Mouse (Mus musculus): ENCODE measurements around the gene Chchd3. TPM values are rescaled to one million over a fixed set of nuclear protein-coding genes. Genes with fewer than 3 reads are reported as not detected.

Chchd3 gene
- polyA plus RNA-seq, 1 experiment from 2014 or later: 106 TPM

DNA sequence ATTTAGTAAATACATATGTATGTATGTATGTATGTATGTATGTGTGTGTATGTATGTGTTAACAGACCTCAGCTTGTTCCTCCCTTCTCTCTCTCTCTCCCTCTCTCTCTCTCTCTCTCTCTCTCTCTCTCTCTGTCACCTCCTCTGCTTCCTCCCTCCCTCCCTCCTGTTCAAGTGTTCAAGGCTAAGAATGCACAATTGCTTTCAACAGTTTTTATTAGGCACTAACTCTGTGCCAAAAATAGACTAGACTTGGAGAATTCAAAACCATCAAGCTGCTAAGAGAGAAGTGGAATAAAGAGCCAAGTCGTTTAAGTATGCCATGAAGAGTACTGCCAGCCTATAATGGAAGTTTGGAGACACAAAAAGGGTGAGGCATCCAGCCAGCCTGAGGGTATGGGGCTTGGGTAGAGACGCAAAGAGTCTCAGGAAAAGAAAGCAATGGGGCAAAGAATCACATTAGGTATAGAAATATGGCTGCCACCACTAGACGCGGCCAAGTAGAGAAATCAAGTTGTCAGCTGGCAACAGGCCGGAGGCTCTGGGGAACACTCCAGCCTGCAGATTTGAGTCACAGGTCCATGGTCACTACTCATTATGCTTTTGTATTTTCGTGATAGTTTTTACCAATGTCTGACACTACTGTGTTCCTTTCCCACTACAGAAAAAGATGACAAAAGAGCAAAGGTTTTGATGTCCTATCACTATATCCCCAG lies 10.2 kb downstream of the Chchd3 start:
- Histone ChIP-seq H3K4me3 (no peak overlapping the region), H3K4me2 (no peak overlapping the region), H3K9ac (no peak overlapping the region), H3K4me1 (no peaks in the 10 kb centered on the region), H3K9me3 (no peaks in the 10 kb centered on the region), H3K27me3 (replicated peaks) (no peaks in the 10 kb centered on the region), H3K27ac (no peak overlapping the region), H3K36me3 (replicated peaks) (peaks cover 3% of the 10 kb centered on the region; the same call in 1 of the 2 replicates)
- 83% methylated on average over 6 of the region's 6 CpGs for WGBS
- ATAC-seq (replicated peaks): no peak

DNA sequence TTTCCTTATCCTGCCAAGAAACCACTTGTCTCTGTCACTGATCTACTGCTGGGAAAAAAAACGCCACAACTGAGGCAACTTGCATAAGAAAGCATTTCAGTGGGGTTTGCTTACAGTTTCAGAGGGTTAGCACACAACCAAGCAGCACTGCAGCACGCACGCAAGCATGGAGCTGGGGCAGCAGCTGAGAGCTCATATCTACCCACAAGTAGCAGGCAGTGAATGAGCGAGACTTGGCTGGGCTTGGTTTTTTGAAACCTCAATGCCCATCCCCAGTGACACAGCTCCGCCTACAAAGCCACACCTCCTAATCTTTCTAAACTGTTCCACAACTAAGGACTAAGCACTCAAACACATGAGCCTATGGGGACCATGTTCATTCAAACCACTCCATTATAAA lies 16.6 kb downstream of the Chchd3 start:
- no peaks in the 10 kb centered on the region for H3K9me3 ChIP-seq
- H3K4me1 ChIP-seq: no peaks in the 10 kb centered on the region
- H3K36me3 ChIP-seq (replicated peaks): peaks cover 12% of the 10 kb centered on the region; the same call in 1 of the 2 replicates
- H3K27me3 ChIP-seq (replicated peaks): no peaks in the 10 kb centered on the region
- WGBS: 92% methylated on average over 5 of the region's 5 CpGs
- no peak for ATAC-seq (replicated peaks)
- H3K9ac ChIP-seq: no peak overlapping the region
- H3K4me2 ChIP-seq: no peak overlapping the region
- H3K4me3 ChIP-seq: no peak overlapping the region
- H3K27ac ChIP-seq: no peak overlapping the region

DNA sequence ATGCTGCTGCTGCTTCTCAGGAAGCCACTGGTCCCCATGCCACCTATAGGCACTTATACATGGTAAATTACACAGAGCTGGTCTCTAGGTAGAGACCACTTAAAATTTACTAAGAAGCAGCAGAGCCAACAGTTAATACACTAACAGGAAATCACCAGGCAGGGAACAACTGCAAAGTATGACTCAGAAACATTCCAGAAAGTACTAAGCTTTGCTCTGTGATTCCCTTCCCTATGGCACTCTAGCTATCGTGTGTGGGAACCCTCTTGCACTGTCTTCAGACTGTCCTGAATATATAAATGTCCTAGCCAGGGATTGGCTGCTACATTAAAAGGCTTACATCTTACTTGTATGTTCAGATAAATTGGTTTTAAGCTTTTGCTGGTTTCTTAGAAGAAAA lies 17.2 kb downstream of the Chchd3 start:
- no peak overlapping the region for H3K4me2 ChIP-seq
- no peaks in the 10 kb centered on the region for H3K9me3 ChIP-seq
- H3K36me3 ChIP-seq (replicated peaks): peaks cover 12% of the 10 kb centered on the region; the same call in 1 of the 2 replicates
- H3K4me3 ChIP-seq: no peak overlapping the region
- no peak overlapping the region for H3K27ac ChIP-seq
- H3K27me3 ChIP-seq (replicated peaks): no peaks in the 10 kb centered on the region
- ATAC-seq (replicated peaks): no peak
- WGBS: 91% methylated on average over 1 of the region's 1 CpGs
- no peak overlapping the region for H3K9ac ChIP-seq
- H3K4me1 ChIP-seq: no peaks in the 10 kb centered on the region

DNA sequence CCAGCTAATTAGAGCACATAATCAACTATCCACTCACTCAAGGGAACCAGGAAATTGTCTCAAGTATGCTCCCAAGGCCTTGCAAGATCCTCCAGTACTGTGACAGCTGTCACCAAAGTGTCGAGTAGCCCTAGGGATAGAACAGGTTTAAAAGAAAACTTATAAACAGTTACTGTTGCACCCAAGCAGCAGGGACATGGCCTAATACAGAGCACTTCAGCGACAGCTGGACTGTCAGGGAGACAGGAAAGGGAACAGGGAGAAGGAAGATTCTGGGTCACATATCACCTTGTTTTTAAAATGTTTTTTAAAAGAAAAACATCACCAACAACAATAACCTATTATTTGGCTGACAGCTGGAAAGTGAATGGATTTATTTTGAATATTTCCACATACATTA lies 18.1 kb downstream of the Chchd3 start:
- WGBS: 83% methylated on average over 2 of the region's 2 CpGs
- H3K27ac ChIP-seq: no peak overlapping the region
- no peak overlapping the region for H3K4me3 ChIP-seq

DNA sequence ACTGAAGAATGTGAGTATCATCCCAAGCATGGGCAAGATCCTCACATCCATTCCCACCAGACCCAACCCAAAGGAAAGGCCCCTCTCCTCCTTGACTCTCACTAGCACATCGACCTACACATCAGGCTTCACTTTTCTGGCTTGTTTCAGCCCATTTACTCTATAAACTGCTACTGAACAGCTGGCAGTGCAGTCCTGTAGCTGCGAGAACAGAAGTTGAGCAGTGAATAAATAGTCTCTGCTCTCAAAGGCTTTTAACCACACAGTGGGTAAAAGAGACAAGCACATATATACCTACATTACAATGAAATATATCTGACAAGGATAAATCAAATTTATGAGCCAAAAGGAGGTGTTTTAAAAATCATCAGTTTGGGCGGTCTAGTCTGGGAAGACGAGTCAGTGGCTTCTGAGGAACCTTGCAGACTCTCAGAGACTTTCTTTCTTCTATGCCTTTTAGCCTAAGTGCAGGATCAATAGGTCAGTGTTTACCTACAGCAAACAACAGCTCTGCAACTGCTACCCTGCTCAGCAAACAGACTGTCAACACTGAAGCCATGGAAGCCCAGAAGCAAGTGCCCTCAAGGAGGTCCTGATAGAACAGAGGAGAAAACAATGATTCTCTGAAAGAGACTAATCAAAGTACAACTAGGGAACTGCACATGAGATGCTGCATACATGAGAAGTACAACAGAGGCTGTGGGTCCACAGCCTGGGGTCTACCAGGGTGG lies 19.5 kb downstream of the Chchd3 start:
- WGBS: 88% methylated on average over 4 of the region's 4 CpGs
- H3K9me3 ChIP-seq: no peaks in the 10 kb centered on the region
- ATAC-seq (replicated peaks): no peak
- no peak overlapping the region for H3K9ac ChIP-seq
- no peak overlapping the region for H3K4me3 ChIP-seq
- peaks cover 7% of the 10 kb centered on the region; the same call in 1 of the 2 replicates for H3K4me1 ChIP-seq
- no peak overlapping the region for H3K4me2 ChIP-seq
- H3K27ac ChIP-seq: no peak overlapping the region
- no peaks in the 10 kb centered on the region for H3K27me3 ChIP-seq (replicated peaks)
- peaks cover 12% of the 10 kb centered on the region; the same call in 1 of the 2 replicates for H3K36me3 ChIP-seq (replicated peaks)

More for the DNA sequence above, 18.1 kb downstream of the Chchd3 start:
- no peak for ATAC-seq (replicated peaks)
- Histone ChIP-seq H3K9ac (no peak overlapping the region), H3K4me2 (no peak overlapping the region), H3K27me3 (replicated peaks) (no peaks in the 10 kb centered on the region), H3K9me3 (no peaks in the 10 kb centered on the region), H3K36me3 (replicated peaks) (peaks cover 12% of the 10 kb centered on the region; the same call in 1 of the 2 replicates), H3K4me1 (peaks cover 7% of the 10 kb centered on the region; the same call in 1 of the 2 replicates)

DNA sequence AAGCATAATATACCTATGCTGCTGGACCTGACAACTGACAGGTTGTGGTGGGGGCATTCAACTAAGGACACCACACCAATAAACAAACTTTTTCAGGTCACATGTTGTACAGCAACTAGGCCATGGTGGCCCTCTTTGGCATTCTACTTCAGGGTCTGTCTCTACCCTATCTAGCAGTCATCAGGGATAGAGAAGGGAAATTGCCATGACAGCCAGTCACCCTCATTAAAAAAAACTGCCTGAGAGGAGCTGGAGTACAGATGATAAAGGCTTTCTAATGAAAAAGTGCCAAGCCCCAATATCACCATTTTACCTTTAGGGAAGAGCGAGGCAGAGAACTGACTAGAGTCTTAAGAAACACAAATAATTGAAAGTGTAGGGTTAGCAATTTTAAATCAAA lies 27.5 kb downstream of the Chchd3 start:
- Histone ChIP-seq H3K9me3 (no peaks in the 10 kb centered on the region), H3K4me1 (peaks cover 10% of the 10 kb centered on the region; the same call in 1 of the 2 replicates), H3K4me3 (no peak overlapping the region), H3K36me3 (replicated peaks) (no peaks in the 10 kb centered on the region), H3K27ac (no peak overlapping the region), H3K27me3 (replicated peaks) (no peaks in the 10 kb centered on the region), H3K4me2 (no peak overlapping the region), H3K9ac (no peak overlapping the region)
- WGBS: 83% methylated on average over 1 of the region's 1 CpGs
- ATAC-seq (replicated peaks): no peak

- Histone ChIP-seq H3K27me3 (replicated peaks) (no peaks in the 10 kb centered on the region), H3K4me3 (no peak overlapping the region), H3K9me3 (no peaks in the 10 kb centered on the region), H3K27ac (no peak overlapping the region), H3K4me1 (0 out of 2 replicates have a peak, but pooled peaks cover 3% of the 10 kb centered on the region), H3K9ac (no peak overlapping the region), H3K36me3 (replicated peaks) (no peaks in the 10 kb centered on the region), H3K4me2 (no peak overlapping the region)
- ATAC-seq (replicated peaks): no peak
- 80% methylated on average over 2 of the region's 2 CpGs for WGBS
Observed at GRCm38 (mm10) chr6:33031631-33032030, 28.4 kb downstream of the Chchd3 start.

DNA sequence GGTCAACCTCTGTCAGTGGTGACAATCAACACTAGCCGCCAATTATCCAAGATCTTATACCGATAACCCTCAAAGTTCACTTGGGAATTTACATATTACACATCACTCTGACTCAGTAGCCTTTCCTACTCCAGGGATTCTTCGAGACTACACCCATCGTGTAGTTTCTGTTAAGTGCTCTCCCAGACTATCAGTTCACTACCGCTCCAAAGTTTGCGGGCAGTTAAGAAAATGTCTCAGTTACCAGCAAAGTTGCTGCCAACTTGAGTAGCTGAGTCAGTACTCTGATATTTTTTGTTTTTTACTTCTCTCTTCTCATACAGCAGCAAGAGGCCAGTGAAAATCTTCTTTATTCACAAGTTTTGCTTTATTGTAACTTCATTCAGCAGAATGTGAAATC lies 31.8 kb downstream of the Chchd3 start:
- H3K4me2 ChIP-seq: no peak overlapping the region
- no peaks in the 10 kb centered on the region for H3K27me3 ChIP-seq (replicated peaks)
- WGBS: 94% methylated on average over 6 of the region's 6 CpGs
- H3K27ac ChIP-seq: no peak overlapping the region
- no peak for ATAC-seq (replicated peaks)
- no peaks in the 10 kb centered on the region for H3K4me1 ChIP-seq
- no peaks in the 10 kb centered on the region for H3K36me3 ChIP-seq (replicated peaks)
- H3K9ac ChIP-seq: no peak overlapping the region
- no peak overlapping the region for H3K4me3 ChIP-seq
- no peaks in the 10 kb centered on the region for H3K9me3 ChIP-seq

DNA sequence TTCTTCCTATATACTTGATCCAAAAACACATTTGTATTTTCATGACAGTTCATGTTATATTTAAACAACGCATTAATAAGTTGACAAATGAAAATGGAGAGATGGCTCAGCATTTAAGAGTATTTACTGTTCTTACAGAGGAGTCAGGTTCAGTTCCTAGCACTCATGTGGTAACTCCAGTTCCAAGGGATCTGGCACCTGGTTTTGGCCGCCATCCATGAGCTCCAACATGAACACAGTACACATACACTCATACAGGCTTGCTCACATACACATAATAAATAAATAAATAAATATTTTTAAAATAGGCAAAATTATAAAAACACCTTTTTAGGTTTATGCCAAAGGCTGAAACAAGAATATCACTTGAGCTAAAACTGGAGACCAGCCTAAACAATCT lies 35.0 kb downstream of the Chchd3 start:
- Histone ChIP-seq H3K27ac (no peak overlapping the region), H3K4me3 (no peak overlapping the region), H3K4me2 (no peak overlapping the region), H3K4me1 (no peaks in the 10 kb centered on the region), H3K9ac (no peak overlapping the region), H3K36me3 (replicated peaks) (no peaks in the 10 kb centered on the region), H3K9me3 (no peaks in the 10 kb centered on the region), H3K27me3 (replicated peaks) (no peaks in the 10 kb centered on the region)
- no peak for ATAC-seq (replicated peaks)
- 99% methylated on average over 2 of the region's 2 CpGs for WGBS

GRCm38 (mm10) chr6:33004607-33005006 lies 55.5 kb downstream of the Chchd3 start:
- no peak for ATAC-seq (replicated peaks)
- Histone ChIP-seq H3K27me3 (replicated peaks) (no peaks in the 10 kb centered on the region), H3K27ac (no peak overlapping the region), H3K4me2 (no peak overlapping the region), H3K4me1 (no peaks in the 10 kb centered on the region), H3K9me3 (no peaks in the 10 kb centered on the region), H3K36me3 (replicated peaks) (no peaks in the 10 kb centered on the region), H3K9ac (no peak overlapping the region), H3K4me3 (no peak overlapping the region)
- 83% methylated on average over 3 of the region's 3 CpGs for whole genome bisulfite sequencing

DNA sequence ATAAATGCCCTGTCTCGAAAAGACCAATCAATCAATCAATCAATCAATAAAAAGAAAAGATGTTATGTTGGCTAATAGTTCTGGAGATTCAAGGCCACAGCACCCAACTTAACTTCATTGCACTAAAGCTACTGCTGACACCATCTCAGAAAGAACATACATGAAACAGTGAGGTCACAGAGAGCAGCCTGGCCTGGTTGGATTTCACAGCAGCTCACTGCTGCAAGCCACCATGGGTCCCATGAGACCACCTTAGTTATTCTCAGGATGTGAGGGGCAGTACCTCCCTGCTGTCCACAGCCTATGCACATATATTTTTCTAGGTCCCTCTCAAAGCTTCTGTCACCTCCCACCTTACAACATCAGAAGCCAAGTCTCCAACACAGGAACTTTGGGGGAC lies 57.1 kb downstream of the Chchd3 start:
- Histone ChIP-seq H3K36me3 (replicated peaks) (no peaks in the 10 kb centered on the region), H3K4me2 (no peak overlapping the region), H3K4me3 (no peak overlapping the region), H3K9me3 (no peaks in the 10 kb centered on the region), H3K27me3 (replicated peaks) (no peaks in the 10 kb centered on the region), H3K27ac (no peak overlapping the region), H3K9ac (no peak overlapping the region), H3K4me1 (no peaks in the 10 kb centered on the region)
- WGBS: 86% methylated on average over 1 of the region's 1 CpGs
- no peak for ATAC-seq (replicated peaks)

DNA sequence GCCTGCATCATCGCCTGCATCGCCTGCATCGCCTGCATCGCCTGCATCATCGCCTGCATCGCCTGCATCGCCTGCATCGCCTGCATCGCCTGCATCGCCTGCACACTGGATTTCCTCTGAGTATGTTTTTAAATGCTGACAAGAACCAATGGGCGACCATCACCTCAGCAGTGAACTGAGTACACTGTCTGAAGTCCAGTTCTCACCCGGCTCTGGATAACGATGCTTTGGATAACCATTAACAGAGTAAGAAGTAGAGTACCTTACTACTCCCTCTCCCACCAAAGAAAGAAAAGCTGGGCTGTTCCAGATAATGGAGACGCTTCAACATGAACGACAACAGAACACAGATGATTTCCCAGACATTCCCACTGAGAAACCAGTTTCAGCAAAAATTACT lies 58.8 kb downstream of the Chchd3 start:
- WGBS: 93% methylated on average over 15 of the region's 15 CpGs
- H3K27me3 ChIP-seq (replicated peaks): no peaks in the 10 kb centered on the region
- ATAC-seq (replicated peaks): no peak
- H3K27ac ChIP-seq: no peak overlapping the region
- H3K9me3 ChIP-seq: no peaks in the 10 kb centered on the region
- no peaks in the 10 kb centered on the region for H3K36me3 ChIP-seq (replicated peaks)
- H3K4me2 ChIP-seq: no peak overlapping the region
- no peak overlapping the region for H3K4me3 ChIP-seq
- no peak overlapping the region for H3K9ac ChIP-seq
- no peaks in the 10 kb centered on the region for H3K4me1 ChIP-seq

GRCm38 (mm10) chr6:32996597-32996996 lies 63.5 kb downstream of the Chchd3 start:
- WGBS: 88% methylated on average over 1 of the region's 1 CpGs
- H3K27me3 ChIP-seq (replicated peaks): no peaks in the 10 kb centered on the region
- H3K4me3 ChIP-seq: no peak overlapping the region
- ATAC-seq (replicated peaks): no peak
- no peak overlapping the region for H3K4me2 ChIP-seq
- H3K9ac ChIP-seq: no peak overlapping the region
- H3K27ac ChIP-seq: no peak overlapping the region
- H3K4me1 ChIP-seq: no peaks in the 10 kb centered on the region
- H3K36me3 ChIP-seq (replicated peaks): no peaks in the 10 kb centered on the region
- no peaks in the 10 kb centered on the region for H3K9me3 ChIP-seq
